Mouse (Mus musculus) thymus, adult 2 months (tissue): ENCODE measurements around the gene Med24. TPM values are rescaled to one million over a fixed set of nuclear protein-coding genes. Genes with fewer than 3 reads are reported as not detected.
A peak's percentile ranks its signal among the peaks of the same experiment; 100 is the strongest.

Source experiments
- DNase-seq: peaks from one replicate; pipeline ENCODE4 v3.0.0; 2021
- H3K27ac ChIP-seq: fragments of 200-500 bp; 2 replicates; pipeline ENCODE4 v1.5.1; 2012; ENCODE audit warnings: low read length, control low read depth; ENCODE audit not compliant: control insufficient read depth, insufficient read depth
- H3K27me3 ChIP-seq: fragments of 200-500 bp; 2 replicates; pipeline ENCODE4 v1.6.1; 2012; ENCODE audit warnings: mild to moderate bottlenecking, low read length, moderate library complexity, mixed read lengths; ENCODE audit not compliant: control insufficient read depth, insufficient read depth
- H3K36me3 ChIP-seq: fragments of 200-500 bp; 2 replicates; pipeline ENCODE4 v1.6.1; 2012; ENCODE audit warnings: mild to moderate bottlenecking, low read length, moderate library complexity; ENCODE audit not compliant: control insufficient read depth, insufficient read depth
- H3K4me1 ChIP-seq: fragments of 200-500 bp; replicated peaks from 2 replicates; pipeline ENCODE4 v1.6.1; 2012; ENCODE audit warnings: low read length; ENCODE audit not compliant: control insufficient read depth, insufficient read depth
- H3K4me3 ChIP-seq: fragments of 200-500 bp; 2 replicates; pipeline ENCODE4 v1.5.1; 2012; ENCODE audit warnings: mild to moderate bottlenecking, low read length, control low read depth, moderate library complexity; ENCODE audit not compliant: control insufficient read depth, insufficient read depth
- CTCF ChIP-seq: fragments of 200-500 bp; IDR thresholded peaks from 2 replicates; pipeline ENCODE4 v1.5.1; 2012; ENCODE audit warnings: mild to moderate bottlenecking, control low read depth, low read length, moderate library complexity, borderline replicate concordance; ENCODE audit not compliant: control insufficient read depth, poor library complexity, insufficient read depth; ENCODE audit errors: extremely low read depth
- POLR2A ChIP-seq: fragments of 200-500 bp; IDR thresholded peaks from 2 replicates; pipeline ENCODE4 v1.6.1; 2012; ENCODE audit warnings: mild to moderate bottlenecking, low read length, control low read depth, moderate library complexity; ENCODE audit not compliant: control insufficient read depth, poor library complexity, insufficient read depth; ENCODE audit errors: extremely low read depth
- WGBS: fragments of 180-500 bp; shearing (Covaris S2); methylation state at CpG from one replicate; pipeline ENCODE4 v1.1.7; 2018; 5-methylcytosine and 5-hydroxymethylcytosine counted together
- polyA plus RNA-seq: library from polyadenylated mRNA; depleted of rRNA; stranded (reverse); fragments of >200 nt; gene quantifications from 2 replicates; pipeline ENCODE4 v1.2.3, GENCODE M21; 2012

The Med24 gene
- polyA plus RNA-seq, 1 experiment, result 179 TPM

DNA sequence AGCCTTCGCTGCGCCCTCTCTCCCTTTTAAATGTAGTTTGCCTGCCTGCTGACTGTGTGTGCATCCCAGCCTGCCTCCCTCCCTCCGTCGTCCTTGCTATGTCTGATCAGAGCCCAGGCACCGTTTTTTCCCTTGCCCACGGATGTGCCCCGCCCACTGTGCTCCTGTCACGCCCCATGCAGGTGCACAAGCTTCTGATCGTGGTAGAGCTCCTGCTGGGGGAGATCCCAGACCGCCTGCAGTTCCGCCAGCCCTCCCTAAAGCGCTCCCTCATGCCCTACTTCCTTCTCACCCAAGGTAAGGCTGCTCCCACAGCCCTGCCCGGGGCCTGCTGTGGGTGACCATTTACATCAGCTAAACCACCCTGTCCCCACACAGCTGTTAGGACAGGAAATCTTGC lies 36.0 kb downstream of the Med24 start:
- TF ChIP-seq CTCF (no peak), POLR2A (no peak)
- Histone ChIP-seq H3K27me3 (no peaks in the 10 kb centered on the region), H3K4me3 (no peak overlapping the region), H3K4me1 (peaks cover 13% of the 10 kb centered on the region), H3K36me3 (peaks cover 56% of the 10 kb centered on the region), H3K27ac (peak overlapping the region; percentile 17; the same call in 1 of the 2 replicates)
- peak; percentile 84 for DNase-seq
- WGBS, result 14% methylated on average over 13 of the region's 13 CpGs

DNA sequence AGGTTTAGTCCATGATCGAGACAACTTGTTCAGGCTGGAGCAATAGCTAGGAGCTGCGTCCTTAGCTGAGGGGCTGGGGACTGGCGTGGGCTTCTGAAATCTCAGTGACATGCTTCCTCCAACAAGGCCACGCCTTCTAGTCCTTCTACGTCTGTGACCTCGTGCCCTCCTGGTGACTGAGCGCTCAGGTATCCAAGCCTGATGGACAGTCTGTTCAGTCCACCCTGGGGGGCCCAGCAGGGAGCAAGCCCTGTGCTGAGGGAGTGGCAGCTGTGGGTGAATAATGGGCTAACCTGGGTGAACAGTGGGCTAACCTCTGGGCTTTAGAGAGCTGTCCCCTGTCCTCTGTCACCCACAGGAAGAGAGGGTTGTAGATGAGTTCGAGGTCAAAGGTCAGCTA lies 41.2 kb downstream of the Med24 start:
- no peak for TF ChIP-seq POLR2A
- TF ChIP-seq CTCF, result no peak
- Histone ChIP-seq H3K4me1 (peaks cover 5% of the 10 kb centered on the region), H3K36me3 (peaks cover 60% of the 10 kb centered on the region), H3K27ac (no peak overlapping the region), H3K27me3 (no peaks in the 10 kb centered on the region), H3K4me3 (no peak overlapping the region)
- 95% methylated on average over 8 of the region's 8 CpGs for WGBS
- DNase-seq, result no peak

DNA sequence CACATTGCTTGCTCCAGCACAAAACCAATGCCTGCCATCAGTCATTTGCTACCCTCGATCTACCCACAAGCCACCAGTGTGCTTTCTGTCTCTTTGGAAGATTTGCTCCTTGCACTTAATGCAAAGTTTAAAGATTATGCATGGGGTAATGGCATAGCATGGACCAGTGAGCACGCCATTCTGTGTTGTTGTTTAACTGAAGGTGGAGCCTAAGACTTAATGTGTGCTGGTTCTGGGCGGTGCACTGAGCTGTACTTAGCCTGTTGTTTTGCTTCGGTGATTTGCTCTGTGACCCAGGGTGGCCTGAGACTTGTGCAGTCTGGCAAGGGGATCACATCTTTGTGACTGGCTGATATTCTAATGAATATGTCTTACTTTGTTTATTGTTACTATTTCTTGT lies 42.3 kb downstream of the Med24 start:
- Histone ChIP-seq H3K27me3 (no peaks in the 10 kb centered on the region), H3K27ac (no peak overlapping the region), H3K4me1 (no peaks in the 10 kb centered on the region), H3K4me3 (no peak overlapping the region), H3K36me3 (peaks cover 56% of the 10 kb centered on the region)
- no peak for DNase-seq
- 96% methylated on average over 4 of the region's 4 CpGs for WGBS
- TF ChIP-seq POLR2A (no peak), CTCF (no peak)

DNA sequence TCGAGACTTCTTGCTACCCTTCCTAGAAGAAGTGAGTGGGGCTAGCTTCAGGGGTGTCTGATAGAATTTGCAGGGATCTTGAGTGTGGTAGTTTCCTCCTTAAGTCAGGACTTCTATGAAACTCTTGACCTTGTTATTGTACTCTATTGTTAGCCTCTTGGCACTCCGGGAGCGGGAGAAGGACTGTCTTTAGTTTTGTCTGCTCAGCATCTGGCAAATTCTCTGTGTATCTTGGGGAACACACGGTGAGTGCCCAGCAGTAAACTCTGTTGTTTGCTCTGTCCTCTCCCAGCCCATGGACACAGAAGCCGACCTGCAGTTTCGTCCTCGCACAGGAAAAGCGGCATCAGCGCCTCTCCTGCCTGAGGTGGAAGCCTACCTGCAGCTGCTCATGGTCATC lies 43.6 kb downstream of the Med24 start:
- 97% methylated on average over 9 of the region's 9 CpGs for WGBS
- Histone ChIP-seq H3K4me1 (peaks cover 2% of the 10 kb centered on the region; the same call in 1 of the 2 replicates), H3K4me3 (no peak overlapping the region), H3K36me3 (peaks cover 43% of the 10 kb centered on the region), H3K27ac (no peak overlapping the region), H3K27me3 (no peaks in the 10 kb centered on the region)
- TF ChIP-seq CTCF, result no peak
- TF ChIP-seq POLR2A, result no peak
- DNase-seq, result no peak

DNA sequence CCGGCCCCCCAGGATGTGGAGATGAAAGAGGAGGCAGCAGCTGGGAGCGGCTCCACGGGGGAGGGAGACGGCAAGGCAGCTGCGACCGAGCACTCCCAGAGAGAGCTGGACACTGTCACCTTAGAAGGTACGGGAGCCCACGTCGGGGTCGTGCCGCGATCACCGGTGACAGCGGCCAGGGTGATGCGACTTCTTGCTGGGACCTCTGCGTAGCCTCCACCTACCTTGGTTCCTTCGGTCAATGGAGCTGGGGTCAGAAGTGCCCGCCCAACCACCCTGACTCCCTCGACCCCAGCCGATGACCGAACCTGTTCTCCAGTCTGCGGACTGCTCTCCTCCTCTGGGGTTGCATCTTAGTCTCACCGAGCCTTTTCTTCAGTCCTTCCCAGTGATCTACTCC lies 46.4 kb downstream of the Med24 start:
- Histone ChIP-seq H3K36me3 (peaks cover 24% of the 10 kb centered on the region), H3K4me1 (peaks cover 2% of the 10 kb centered on the region; the same call in 1 of the 2 replicates), H3K27me3 (no peaks in the 10 kb centered on the region), H3K27ac (no peak overlapping the region), H3K4me3 (peak overlapping the region; percentile 71)
- under 1% methylated on average over 23 of the region's 23 CpGs for WGBS
- DNase-seq, result no peak
- TF ChIP-seq CTCF, result no peak

DNA sequence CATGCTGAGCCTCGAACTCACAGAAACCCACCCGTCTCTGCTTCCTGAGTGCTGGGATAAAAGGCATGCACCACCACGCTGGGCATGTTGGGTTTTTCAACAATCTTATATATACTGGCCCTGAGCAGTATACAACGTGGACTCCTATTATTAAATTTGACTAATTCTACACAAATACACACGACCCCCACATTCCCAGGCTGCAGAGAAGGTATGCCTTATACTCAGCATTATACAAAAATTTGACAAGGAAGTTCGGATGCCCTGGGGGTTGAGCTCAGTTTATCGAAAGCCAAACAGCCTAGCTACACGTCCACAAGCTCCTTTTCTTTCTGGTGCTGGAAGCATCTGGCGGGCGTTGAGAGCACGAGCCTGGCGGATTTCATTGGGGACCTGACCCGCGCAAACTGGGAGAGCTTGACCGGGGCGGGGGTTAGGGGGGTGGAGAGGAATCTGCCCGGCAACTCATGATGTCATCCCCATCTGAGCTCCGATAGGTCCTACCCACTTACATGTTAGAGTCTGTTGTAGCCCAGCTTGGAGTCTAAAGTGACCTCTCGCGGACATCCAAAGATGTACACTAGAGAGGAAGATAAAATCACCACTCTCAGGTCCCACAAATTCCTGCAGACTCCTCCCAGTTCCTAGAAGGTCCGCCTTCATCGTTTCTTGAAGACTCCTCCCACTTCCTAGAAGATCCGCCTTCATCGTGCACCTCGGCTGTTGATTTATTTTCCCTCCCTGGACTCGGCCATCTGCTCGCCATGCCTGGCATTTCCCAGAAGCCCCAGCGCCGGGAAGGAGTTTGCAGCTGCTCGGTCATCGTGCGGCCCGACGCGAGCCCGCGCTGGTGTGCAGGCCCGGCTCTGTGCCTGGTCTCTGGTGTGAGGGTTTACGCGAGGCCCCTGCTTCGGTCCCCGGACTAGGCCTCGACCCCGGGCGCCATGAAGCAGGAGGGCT lies 47.2 kb downstream of the Med24 start, which contains the start of gene Psmd3:
Psmd3 (plus strand) TSS at position 769 of the 960 bp plus-strand sequence.
- Histone ChIP-seq H3K27me3 (no peaks in the 10 kb centered on the region), H3K4me1 (peaks cover 2% of the 10 kb centered on the region; the same call in 1 of the 2 replicates), H3K27ac (no peak within 1 kb of the TSS), H3K36me3 (peaks cover 17% of the 10 kb centered on the region), H3K4me3 (peak within 1 kb of the TSS; percentile 71)
- peak; percentile 87 for TF ChIP-seq POLR2A
- no peak; the same call in 1 of the 2 replicates for TF ChIP-seq CTCF
- DNase-seq, result peak; percentile 98
- WGBS, result 3% methylated on average over 45 of the region's 45 CpGs
